Mouse (Mus musculus): Measurements from ENCODE around the gene Oog3.

Gene Oog3

DNA sequence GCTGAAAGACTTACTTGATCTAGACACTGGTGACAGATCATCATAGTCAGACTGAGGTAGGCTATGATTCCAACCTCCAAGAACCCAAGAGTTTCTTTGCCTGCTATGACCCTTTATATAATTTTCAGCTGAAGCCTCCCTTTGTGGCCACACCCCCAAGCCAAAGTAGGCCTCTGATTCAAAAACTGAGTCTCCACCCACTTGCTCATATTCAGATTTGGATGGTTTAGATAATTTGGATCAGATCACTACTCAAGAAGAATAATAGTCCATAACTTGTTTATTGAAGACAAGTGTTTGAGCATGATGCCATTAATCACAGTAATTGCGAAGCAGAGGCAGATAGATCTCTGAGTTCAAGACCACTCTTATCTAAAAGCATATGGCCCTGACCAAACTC lies at the start of gene Oog3:
Gene Oog3 (minus strand): TSS at position 101 of the 400 bp plus-strand sequence.
- DNase-seq (ENCODE audit: low spot score in 2 of 2): no peak

DNA sequence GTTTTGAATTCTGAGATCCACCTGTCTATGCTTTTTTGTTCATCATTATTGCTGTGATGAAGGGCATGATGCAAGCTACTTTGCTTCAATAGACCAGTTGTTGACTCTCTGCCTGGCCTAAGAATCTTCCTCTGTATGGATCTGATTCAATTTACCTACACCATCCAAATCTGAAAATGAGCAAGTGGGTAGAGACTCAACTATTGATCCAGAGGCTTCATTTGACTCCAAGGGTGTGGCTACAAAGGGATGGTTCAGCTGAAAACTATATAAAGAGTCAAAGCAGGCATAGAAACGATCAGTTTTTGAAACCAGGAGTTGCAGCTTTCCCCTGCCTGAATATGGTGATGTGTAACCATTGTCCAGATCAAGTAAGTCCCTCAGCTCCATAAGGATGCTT lies 28.0 kb upstream of the Oog3 start, which contains the start of gene Oog2:
Gene Oog2 (plus strand): TSS at position 301 of the 400 bp plus-strand sequence.
- DNase-seq (ENCODE audit: low spot score in 2 of 2): no peak

Data from frontal cortex, postnatal 10 days (tissue).